Mouse (Mus musculus) intestine, postnatal 0 days (tissue): ENCODE results near the gene Tars2. TPM values are rescaled to one million over a fixed set of nuclear protein-coding genes. Genes with fewer than 3 reads are reported as not detected.

Experiments
- ATAC-seq: fragments of 200-750 bp; cut with Nextera tagmentation; 2 replicates; pipeline ENCODE4 v1.8.0; 2017; ENCODE audit warnings: mild to moderate bottlenecking, moderate TSS enrichment, moderate library complexity
- H3K27ac ChIP-seq: fragments of 300-500 bp; sonication (generic); 2 replicates; pipeline ENCODE4 v1.5.1; 2014; ENCODE audit warnings: mild to moderate bottlenecking, low read depth, low read length, moderate library complexity
- H3K27me3 ChIP-seq: fragments of 300-500 bp; sonication (generic); replicated peaks from 2 replicates; pipeline ENCODE4 v1.6.1; 2014; ENCODE audit warnings: low read length, mixed read lengths; ENCODE audit not compliant: control insufficient read depth, insufficient read depth
- H3K36me3 ChIP-seq: fragments of 300-500 bp; sonication (generic); 2 replicates; pipeline ENCODE4 v1.6.1; 2014; ENCODE audit warnings: mild to moderate bottlenecking, moderate library complexity; ENCODE audit not compliant: control insufficient read depth, insufficient read depth
- H3K4me1 ChIP-seq: fragments of 300-500 bp; sonication (generic); replicated peaks from 2 replicates; pipeline ENCODE4 v1.6.1; 2014; ENCODE audit warnings: antibody characterized with exemption, low read length, mixed read lengths; ENCODE audit not compliant: control insufficient read depth, insufficient read depth
- H3K4me2 ChIP-seq: fragments of 300-500 bp; sonication (generic); replicated peaks from 2 replicates; pipeline ENCODE4 v1.6.1; 2014; ENCODE audit warnings: low read depth, mild to moderate bottlenecking, moderate library complexity
- H3K4me3 ChIP-seq: fragments of 300-500 bp; sonication (generic); 2 replicates; pipeline ENCODE4 v1.5.1; 2014; ENCODE audit warnings: low read depth, low read length
- H3K9ac ChIP-seq: fragments of 300-500 bp; sonication (generic); 2 replicates; pipeline ENCODE4 v1.6.1; 2014; ENCODE audit warnings: mild to moderate bottlenecking, low read depth, low read length
- H3K9me3 ChIP-seq: fragments of 300-500 bp; sonication (generic); 2 replicates; pipeline ENCODE4 v1.6.1; 2016; ENCODE audit warnings: mixed run types; ENCODE audit not compliant: control insufficient read depth
- CTCF ChIP-seq: sonication (generic); IDR thresholded peaks from 2 replicates; pipeline ENCODE4 v1.5.1; 2016; ENCODE audit warnings: low read depth, mild to moderate bottlenecking, control low read depth, antibody characterized with exemption, moderate library complexity
- WGBS: fragments of 180-500 bp; shearing (Covaris S2); extraction: QIAGEN DNeasy Blood & Tissue Kit; methylation state at CpG from one replicate; pipeline ENCODE4 v1.1.7; 2014; 5-methylcytosine and 5-hydroxymethylcytosine counted together
- polyA plus RNA-seq: library from polyadenylated mRNA; unstranded; fragments of >200 nt; fragmentation: Nextera tagmentation; extraction: Ambion mirVana; gene quantifications from 2 replicates; pipeline ENCODE4 v1.2.1, GENCODE M21; 2015

Gene Tars2
- polyA plus RNA-seq, 1 experiment from 2014 or later: 14.9 TPM

DNA sequence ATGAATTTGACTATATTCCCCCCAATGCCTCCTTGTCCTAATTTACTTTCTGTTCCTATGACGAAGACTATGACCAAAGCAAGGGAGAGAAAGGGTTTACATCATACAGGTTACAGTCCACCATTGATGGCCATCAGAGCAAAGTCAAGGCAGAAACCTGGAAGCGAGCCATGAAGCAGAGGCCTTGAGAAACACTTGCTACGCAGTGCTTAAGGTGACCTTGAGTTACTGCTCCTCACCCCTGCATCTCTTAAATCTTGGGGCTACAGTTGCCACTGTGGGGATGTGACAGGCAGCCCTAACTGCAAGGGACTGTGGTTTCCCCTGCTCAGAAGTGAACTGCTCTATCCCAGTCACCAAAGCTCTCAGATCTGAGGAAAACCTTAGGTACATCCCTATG, 56.7 kb downstream of the Tars2 start:
- Histone ChIP-seq H3K4me1 (peaks cover 11% of the 10 kb centered on the region; the same call in 1 of the 2 replicates), H3K27me3 (no peaks in the 10 kb centered on the region), H3K9ac (no peak overlapping the region), H3K36me3 (no peaks in the 10 kb centered on the region), H3K4me3 (no peak overlapping the region), H3K9me3 (no peaks in the 10 kb centered on the region), H3K4me2 (no peak overlapping the region), H3K27ac (no peak overlapping the region)
- TF ChIP-seq CTCF: no peak
- no peak for ATAC-seq
- WGBS: 53% methylated on average over 3 of the region's 3 CpGs

DNA sequence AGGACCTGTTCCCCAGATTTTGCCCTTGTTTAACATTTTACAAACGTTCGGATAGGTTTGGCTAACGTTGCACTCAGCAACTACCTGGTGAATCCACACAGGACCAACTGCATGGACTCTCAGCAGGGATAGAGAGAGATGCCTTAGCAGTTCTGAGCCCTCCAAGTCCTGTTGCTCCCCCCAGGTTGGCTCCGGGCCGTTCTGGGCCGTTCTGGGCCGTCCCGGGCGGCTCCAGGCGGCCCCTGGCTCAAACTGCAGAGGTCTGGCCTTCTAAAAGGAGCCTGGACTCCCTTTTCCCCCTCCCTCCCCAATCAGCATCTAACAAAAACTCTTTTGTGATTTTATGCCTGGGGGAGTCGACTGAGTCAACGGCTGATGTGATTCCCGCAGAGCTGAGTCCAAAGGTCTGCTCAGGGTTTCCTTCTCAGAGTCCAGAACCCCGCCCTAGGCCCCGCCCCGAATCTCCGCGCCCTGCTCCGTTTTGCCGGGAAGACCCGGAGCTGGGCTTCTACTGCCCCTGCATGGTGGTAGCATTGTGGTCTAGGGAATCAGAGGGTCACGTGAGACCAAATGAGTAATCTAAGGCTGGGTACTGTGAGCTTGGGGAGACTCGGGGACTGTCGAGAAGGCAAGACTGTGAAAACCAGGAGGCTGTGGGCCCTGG, 58.0 kb downstream of the Tars2 start:
- peaks cover 11% of the 10 kb centered on the region; the same call in 1 of the 2 replicates for H3K4me1 ChIP-seq
- H3K4me3 ChIP-seq: peak overlapping the region; percentile 25
- 4% methylated on average over 24 of the region's 24 CpGs for WGBS
- H3K9me3 ChIP-seq: no peaks in the 10 kb centered on the region
- peak; percentile 60 for TF ChIP-seq CTCF
- H3K9ac ChIP-seq: peak overlapping the region; percentile 48
- H3K4me2 ChIP-seq: peak overlapping the region; percentile 76
- H3K27me3 ChIP-seq: no peaks in the 10 kb centered on the region
- peak overlapping the region; percentile 82 for H3K27ac ChIP-seq
- no peaks in the 10 kb centered on the region for H3K36me3 ChIP-seq
- peak; percentile 90 for ATAC-seq

DNA sequence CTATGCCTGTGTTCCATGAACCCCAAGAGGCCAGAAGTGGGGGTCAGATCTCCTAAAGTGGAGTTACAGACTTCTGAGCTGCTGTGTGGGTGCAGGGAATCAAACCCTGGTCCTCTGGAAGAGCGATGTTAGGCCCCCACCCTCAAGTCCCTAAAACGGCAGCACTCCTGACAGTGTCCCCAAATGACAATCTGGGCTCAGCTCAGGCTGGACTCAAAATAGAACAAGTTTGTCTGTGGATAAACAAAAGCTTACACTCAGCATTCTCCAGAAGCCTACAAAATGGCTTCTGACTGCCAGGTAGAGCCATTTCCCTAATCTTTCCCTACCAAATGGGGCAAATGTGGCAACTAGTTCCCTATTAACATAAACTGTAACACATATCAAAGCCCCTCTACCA, 58.9 kb downstream of the Tars2 start:
- 78% methylated on average over 2 of the region's 2 CpGs for WGBS
- H3K9me3 ChIP-seq: no peaks in the 10 kb centered on the region
- no peak overlapping the region for H3K9ac ChIP-seq
- H3K4me1 ChIP-seq: peaks cover 14% of the 10 kb centered on the region; the same call in 1 of the 2 replicates
- H3K4me3 ChIP-seq: no peak overlapping the region
- H3K27me3 ChIP-seq: no peaks in the 10 kb centered on the region
- no peak for TF ChIP-seq CTCF
- H3K27ac ChIP-seq: no peak overlapping the region
- H3K36me3 ChIP-seq: no peaks in the 10 kb centered on the region
- peak overlapping the region; percentile 76; the same call in 1 of the 2 replicates for H3K4me2 ChIP-seq
- ATAC-seq: no peak

DNA sequence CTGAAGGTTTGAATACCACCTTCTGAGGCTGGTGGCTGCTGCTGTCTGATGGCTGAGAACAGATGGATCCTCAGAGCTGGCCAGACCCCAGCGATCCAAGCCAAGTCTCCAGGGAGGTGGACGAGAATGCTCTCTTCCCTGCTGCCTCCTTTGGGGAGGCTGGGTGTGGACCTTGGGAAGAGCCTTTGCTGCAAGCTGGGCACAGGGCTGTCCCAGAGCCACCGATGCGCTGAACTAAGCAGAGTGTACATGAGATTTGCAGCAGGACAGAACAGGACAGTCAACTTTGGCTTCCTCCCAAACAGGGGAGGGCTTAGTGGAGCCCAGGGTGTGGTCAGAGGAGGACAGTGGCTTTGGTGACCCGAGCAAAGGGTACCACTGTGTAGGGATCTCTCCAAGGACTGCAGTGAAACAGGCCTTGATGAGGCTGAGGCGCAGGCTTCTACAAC, 59.7 kb downstream of the Tars2 start:
- ATAC-seq: no peak
- WGBS: 55% methylated on average over 6 of the region's 6 CpGs

DNA sequence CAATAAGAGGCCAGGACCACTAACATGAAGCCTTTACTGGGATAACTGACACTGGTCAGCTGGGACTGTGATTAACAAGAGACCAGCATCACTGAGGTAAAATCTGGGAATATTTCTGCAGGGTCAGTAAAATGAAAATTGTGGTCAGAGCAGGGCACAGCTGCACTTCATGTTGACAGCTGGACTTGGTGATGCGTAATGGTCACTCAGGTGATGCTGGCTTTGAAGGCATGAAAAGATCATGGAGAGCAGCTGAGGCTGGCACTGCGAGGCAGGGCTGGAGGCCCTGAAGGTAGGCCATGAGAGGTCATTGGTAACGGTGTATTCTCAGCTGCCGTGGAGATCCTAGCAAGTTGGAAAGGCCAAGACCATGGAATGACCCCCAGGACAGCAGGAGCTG, 61.7 kb downstream of the Tars2 start:
- Histone ChIP-seq H3K4me2 (no peak overlapping the region), H3K9ac (no peak overlapping the region), H3K4me3 (no peak overlapping the region), H3K4me1 (peaks cover 27% of the 10 kb centered on the region), H3K27ac (no peak overlapping the region), H3K9me3 (no peaks in the 10 kb centered on the region), H3K27me3 (no peaks in the 10 kb centered on the region), H3K36me3 (no peaks in the 10 kb centered on the region)
- no peak for TF ChIP-seq CTCF
- 91% methylated on average over 4 of the region's 4 CpGs for WGBS
- no peak for ATAC-seq

More for the DNA sequence above, 59.7 kb downstream of the Tars2 start:
- H3K4me3 ChIP-seq: no peak overlapping the region
- H3K27me3 ChIP-seq: no peaks in the 10 kb centered on the region
- H3K4me2 ChIP-seq: no peak overlapping the region
- no peak overlapping the region for H3K9ac ChIP-seq
- H3K36me3 ChIP-seq: no peaks in the 10 kb centered on the region
- H3K4me1 ChIP-seq: peaks cover 15% of the 10 kb centered on the region; the same call in 1 of the 2 replicates
- TF ChIP-seq CTCF: no peak
- H3K9me3 ChIP-seq: no peaks in the 10 kb centered on the region
- H3K27ac ChIP-seq: no peak overlapping the region

DNA sequence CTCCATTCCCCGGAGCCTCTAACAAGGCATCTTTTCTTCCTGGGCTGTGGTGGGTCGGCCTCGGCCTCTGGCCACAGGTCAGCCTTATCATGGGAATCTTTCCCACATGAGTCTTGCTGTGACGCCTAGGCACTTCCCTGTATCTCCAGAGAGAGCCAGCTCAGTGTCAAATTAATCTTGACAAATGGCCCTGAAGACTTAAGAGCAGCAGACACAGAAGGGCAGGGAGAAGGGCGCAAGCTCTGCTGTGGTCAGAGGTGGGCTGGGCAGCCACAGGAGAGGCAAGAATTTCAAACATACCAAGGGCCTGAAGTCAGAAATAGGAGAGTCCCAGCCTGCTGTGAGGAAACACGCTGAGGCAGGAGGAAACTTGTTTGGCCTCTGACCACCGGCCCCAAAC, 63.6 kb downstream of the Tars2 start:
- Histone ChIP-seq H3K36me3 (no peaks in the 10 kb centered on the region), H3K9ac (no peak overlapping the region), H3K4me2 (no peak overlapping the region), H3K4me3 (no peak overlapping the region), H3K4me1 (peaks cover 19% of the 10 kb centered on the region), H3K27me3 (no peaks in the 10 kb centered on the region), H3K9me3 (no peaks in the 10 kb centered on the region), H3K27ac (no peak overlapping the region)
- ATAC-seq: no peak
- TF ChIP-seq CTCF: no peak
- 31% methylated on average over 7 of the region's 7 CpGs for WGBS
